Mouse (Mus musculus) olfactory bulb, adult 2 months (tissue): ENCODE measurements at regions not wholly inside any gene's neighbourhood (a gene's known extent, or its start where the extent isn't known, plus 50 kb on each side); places are given as distances from the start of the nearest gene placed in this dataset.

Experiments used
- CTCF ChIP-seq: fragments of 200-500 bp; IDR thresholded peaks from 2 replicates; pipeline ENCODE4 v1.5.1; 2012; ENCODE audit warnings: low read depth, mild to moderate bottlenecking, low read length, moderate library complexity; ENCODE audit not compliant: insufficient read depth
- POLR2A ChIP-seq: fragments of 200-500 bp; IDR thresholded peaks from 2 replicates; pipeline ENCODE4 v1.6.1; 2012; ENCODE audit warnings: mild to moderate bottlenecking, low read depth, low read length, moderate library complexity; ENCODE audit not compliant: insufficient read depth

DNA sequence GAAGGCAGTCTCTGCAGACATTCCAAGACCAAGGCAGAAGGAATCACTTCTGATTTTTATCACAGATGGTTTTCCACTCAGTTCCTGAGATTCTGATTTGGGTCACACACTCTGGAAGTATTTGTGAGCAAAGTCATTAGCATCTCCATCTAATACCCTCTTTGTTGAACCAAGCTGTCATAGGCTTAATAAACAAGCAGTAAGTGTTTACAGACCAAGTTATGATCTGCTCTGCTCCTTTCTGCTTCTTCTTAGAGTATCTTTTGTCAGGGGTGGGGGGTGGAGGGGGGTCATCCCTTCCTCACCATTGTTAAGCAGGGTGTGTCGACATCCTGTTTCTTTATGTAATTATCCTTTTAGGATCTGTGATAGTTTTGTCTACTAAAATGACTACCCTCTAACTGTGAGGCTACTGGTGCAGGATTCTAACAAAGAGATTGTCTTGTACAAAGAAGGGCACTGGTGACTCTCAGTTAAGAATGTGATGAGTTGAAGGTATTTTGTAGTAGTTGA lies 358.2 kb upstream of the Adgrl2 start:
- TF ChIP-seq CTCF (no peak), POLR2A (no peak)
